Mouse (Mus musculus): Measurements from ENCODE around the gene Plpp3.

The Plpp3 gene

GRCm38 (mm10) chr4:105158651-105159530 lies 1.7 kb downstream of the Plpp3 start:
- DNase-seq (ENCODE audit: low spot score) = peak; percentile 57

DNA sequence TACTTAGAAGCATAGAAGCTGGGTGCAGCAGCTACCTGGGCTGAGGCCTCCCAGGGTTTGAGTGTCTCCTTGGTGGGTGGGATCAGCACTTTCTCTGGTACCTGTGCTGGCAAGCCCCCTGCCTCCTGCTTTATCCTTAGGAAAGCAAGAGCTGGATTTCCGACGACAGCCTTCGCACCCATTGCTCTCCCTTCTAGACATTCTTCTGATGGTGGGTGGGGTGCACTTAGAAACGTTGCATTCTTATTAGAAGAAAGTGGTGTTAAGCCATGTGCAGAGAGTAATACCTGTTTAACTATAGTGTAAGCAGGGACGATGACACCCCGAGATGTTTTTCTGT lies 2.4 kb downstream of the Plpp3 start:
- no peak for DNase-seq (ENCODE audit: low spot score)

DNA sequence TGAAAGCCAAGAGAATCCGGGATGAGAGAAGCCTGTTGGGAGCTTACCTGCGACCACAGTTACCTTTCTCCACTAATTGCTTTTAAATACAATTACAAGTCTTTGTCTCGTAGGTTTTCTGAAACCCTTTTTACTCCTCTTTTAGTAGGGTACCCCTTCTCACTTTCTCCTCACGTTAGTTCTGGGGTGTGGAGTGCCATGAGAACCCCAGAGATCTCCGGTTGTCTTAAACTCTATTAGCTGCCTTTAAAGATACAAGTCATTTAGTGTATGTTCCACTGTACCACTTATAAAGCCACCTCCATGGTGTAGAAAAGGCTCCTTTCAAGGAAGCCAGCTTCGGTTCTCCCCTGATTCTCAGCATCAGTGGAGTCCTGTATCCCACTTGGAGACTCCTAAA lies 3.3 kb downstream of the Plpp3 start:
- no peak for DNase-seq (ENCODE audit: low spot score)

DNA sequence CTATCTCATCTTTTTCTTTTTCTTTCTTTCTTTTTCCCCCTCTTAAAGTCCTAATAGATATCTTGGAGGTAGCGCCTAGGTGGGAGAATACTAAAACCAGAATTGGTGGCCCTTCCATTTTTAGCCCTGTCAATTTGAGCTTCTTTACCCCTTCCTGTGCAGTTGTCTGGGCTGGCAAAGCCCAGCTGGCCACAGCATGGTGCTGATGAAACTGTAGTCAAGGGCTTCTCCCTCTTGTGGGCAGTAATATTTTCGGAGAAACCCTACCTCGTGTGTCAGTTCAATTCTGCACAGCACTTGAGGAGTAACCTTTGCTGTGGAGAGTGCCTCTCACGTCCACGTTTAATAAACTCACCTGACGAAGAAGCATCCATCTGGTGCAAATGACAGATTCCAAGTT lies 4.9 kb downstream of the Plpp3 start:
- DNase-seq (ENCODE audit: low spot score) = no peak

GRCm38 (mm10) chr4:105162676-105163075 lies 5.5 kb downstream of the Plpp3 start:
- no peak for DNase-seq (ENCODE audit: low spot score)

- DNase-seq (ENCODE audit: low spot score) = no peak
Observed at GRCm38 (mm10) chr4:105163981-105164411, 6.8 kb downstream of the Plpp3 start.

DNA sequence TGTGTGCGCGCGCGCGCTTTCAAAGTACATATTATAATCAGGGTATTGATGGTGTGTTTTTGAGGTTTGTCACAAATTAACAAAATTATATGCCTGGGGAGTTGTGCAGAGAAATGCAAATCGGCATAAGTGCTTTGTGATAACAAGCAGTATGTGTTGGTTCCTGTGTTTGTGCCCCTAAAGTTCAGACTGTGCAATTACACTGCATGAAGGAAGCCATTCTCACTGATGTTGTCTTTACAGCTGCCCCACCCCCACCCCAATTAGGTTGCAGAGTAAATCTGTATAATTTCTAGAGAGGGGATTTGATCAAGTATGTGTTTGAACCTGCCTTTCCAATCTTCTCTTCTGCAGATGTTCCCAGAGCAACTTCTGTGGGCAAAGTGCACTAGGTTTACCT lies 7.8 kb downstream of the Plpp3 start:
- no peak for DNase-seq (ENCODE audit: low spot score)

DNA sequence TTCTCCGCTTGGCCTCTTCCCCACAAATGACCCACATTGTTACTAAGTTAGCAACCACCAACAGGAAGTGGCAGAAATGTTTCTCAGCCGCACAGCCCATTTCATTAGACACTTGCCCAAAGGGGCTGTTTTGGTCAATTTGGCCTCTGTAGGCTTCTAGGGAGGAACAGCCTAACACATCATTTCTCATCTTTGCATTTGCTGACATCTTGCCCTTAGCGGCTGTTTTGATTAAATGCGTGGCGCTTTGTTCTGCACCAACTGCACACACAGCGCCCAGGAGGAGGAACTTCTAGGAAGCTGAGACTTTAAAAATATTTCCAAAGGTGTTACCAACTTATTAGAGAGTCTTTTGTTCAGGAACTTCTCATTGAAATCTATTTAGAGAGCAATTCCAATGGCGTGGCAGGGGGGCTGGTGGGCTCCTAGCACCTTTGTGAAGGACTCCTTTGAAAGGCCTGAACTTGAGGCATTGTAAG lies 12.0 kb downstream of the Plpp3 start:
- no peak for DNase-seq (ENCODE audit: low spot score)

DNA sequence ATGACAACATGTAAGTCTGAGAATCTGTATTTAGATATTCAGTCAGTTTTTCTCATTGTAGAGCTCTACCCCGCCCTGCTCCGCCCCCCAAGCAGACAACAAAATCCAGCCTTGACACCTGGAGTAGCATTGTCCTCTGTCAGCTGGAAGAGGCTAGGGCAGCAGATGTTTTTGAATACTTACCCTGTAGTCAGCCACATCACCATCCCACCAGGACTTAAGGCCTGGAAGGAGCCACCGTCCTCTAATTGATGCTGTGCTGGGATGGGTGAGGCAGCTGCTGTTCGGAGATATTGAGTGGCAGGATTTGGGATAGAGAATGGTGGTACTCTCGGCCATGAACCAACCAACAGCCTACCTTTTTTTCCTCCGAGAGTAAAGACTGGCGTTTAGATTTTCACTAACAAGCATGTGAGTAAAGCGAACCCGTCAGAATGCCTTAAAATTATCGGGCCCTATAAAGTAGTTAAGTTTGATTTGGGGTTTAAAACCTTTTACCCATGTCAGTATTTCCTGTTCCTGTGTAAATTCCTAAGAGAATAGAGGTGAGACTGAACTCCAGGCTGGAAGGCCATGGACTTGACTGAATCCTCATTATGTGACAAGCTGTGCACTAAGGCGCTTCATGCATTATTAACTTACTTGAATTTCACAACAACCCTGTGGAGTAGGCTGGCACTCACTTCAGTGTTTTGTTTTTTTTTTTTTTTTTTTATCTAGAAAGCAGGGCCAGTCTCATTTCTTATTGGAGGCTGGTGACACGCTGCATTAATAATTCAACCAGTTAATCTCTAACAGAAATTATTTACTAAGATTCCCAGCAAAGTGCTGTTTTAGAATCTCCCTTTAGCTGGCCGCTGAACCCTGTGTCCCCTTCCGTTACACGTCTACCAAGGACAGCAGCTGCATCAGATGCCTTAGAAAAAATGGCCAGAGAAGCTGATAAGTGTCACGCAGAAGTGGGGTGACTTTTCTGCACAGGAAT lies 13.0 kb downstream of the Plpp3 start:
- DNase-seq (ENCODE audit: low spot score) = no peak

DNA sequence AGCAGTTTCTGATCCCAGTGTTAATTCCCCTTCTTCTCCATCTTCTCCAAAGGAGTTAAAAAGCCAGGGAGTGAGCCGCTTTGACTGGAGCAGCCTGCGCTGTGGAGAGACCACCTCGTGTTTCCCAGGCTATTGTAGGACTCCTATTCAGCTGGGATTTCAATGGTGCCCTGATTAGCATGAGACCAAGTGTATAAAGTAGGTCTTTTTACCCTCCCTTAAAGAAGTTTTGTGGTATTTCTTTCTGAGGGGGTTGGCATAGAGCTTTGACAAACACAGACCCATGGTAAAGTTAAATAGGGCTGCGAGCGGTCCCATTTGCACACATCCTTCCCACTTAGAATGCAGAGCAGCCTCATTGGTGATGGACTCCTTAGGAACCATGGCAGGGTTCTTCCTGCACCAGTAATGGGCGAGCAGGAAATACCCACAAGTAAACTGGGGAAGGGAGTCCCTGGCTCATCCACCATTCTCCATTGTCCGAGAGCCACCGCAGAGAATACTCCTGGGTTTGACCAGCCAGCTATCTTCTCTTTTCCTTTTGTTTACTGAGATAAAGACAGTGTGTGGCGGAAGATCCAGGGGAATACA lies 13.8 kb downstream of the Plpp3 start:
- DNase-seq (ENCODE audit: low spot score) = peak; percentile 60

DNA sequence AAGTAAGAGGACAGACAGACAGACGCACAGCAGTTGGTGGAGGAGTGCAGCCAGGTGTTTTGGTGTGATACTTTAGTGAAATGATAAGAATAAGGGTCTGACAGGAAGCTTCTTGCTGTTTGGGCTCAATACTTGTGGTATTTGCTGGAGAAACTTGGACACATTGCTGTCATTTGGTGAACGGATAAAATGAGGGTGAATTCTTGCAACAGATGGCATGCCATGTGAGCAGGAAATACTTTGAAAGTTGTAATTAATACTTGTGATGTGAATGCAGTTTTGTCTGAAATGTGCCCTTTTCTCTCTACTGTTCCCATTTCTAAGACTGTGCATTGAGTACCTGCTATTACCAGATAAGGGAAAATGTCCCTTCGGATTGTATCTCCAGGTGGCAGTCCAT lies 14.3 kb downstream of the Plpp3 start:
- DNase-seq (ENCODE audit: low spot score) = no peak

GRCm38 (mm10) chr4:105174778-105175177 lies 17.6 kb downstream of the Plpp3 start:
- DNase-seq (ENCODE audit: low spot score) = no peak

GRCm38 (mm10) chr4:105175255-105176035 lies 18.3 kb downstream of the Plpp3 start:
- no peak for DNase-seq (ENCODE audit: low spot score)

DNA sequence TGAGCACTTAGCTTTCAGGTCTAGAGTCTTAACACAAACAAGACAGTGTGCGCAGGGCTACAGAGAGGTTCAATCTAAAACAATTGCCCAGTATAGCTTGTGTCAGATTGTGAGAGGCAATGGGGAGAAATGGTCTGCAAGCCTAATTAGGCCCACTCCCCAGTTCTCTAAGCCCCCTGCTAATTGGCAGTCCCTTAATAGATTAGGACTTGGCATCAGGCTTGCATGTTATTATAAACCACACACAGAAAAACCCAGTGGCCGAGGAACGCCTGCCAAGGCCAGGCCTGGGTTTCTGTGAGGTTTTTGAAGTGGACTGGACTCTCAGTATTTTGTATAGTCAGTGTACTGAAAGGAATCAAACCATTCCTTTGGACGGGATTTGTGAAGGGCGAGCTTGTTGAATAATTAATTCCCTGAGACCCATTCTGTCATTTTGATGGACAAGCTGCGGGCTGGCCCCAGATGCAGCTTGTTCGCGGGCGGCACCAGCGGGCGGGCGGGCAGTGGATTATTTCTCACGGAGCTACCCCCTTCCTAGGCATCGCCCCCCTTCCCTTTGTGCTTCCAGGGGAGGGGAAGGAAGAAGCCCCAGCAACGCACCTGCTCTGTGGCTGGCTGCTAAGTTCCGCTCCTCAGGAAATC lies 24.0 kb downstream of the Plpp3 start:
- DNase-seq (ENCODE audit: low spot score) = no peak

DNA sequence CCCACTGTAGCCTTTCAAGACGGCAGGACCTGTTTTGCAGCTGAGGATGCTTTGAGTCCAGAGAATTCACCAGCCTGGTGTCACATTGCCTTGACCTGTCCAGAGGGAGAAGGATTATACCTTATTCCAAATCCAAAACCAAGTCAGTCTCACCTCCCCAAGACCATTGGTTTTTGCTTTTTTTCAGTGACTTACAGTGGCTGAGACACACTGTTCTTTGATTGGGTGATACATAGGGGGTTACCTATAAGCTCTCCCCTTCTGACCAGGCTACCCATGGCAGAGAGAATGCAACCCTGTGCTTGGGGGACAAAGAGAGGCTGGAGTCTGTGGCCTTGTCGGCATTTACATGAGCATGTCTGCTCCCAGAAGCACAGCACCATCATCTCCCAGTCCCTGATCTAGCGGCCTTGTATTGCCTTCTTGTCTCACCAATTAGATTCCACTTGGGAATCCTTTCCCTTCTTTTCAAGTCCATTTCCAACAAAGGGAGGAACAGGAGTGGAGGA lies 24.6 kb downstream of the Plpp3 start:
- no peak for DNase-seq (ENCODE audit: low spot score)

GRCm38 (mm10) chr4:105182249-105182648 lies 25.1 kb downstream of the Plpp3 start:
- DNase-seq (ENCODE audit: low spot score) = no peak

DNA sequence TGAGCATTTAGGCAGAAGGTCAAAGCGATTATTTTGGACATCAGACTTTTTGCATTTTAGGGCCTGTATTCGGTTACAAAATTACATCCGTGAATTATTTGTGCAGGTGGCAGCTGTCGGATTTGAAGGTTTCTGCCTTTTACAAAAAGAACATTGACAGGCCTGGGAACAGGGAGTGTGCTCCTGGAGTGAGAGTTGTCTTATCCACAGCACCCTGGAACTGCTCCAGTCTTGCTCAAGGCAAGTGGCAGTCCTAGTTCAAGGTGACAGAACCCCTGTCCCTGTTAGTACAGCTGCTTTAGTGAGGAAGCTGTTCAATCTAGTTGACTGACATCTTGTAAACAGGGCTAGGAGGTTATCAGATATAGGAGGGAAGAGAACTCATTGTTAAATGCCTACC lies 27.3 kb downstream of the Plpp3 start:
- no peak for DNase-seq (ENCODE audit: low spot score)

- no peak for DNase-seq (ENCODE audit: low spot score)
Observed at GRCm38 (mm10) chr4:105184924-105185323, 27.8 kb downstream of the Plpp3 start.

DNA sequence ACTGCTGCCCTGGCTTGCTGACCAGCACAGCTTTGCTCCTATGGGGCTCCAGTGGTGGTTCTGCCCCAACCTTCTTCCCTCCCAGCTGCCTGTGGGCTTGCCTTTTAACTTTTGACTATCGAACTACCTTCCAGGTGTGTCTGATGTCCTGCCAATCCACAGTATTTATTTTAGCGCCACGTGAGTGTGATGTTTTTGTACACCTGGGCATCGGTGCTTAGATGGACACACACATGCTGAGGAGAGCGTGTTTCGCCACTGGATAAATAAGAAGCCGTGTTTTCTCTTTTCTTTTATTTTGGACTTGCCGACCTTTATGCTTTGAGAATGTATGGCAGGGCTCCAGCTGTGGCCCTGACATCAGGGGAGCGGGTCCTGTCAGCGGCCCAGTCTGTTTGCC lies 29.5 kb downstream of the Plpp3 start:
- DNase-seq (ENCODE audit: low spot score) = no peak

GRCm38 (mm10) chr4:105187873-105188272 lies 30.7 kb downstream of the Plpp3 start:
- DNase-seq (ENCODE audit: low spot score) = no peak

- no peak for DNase-seq (ENCODE audit: low spot score)
Observed at GRCm38 (mm10) chr4:105188801-105189200, 31.7 kb downstream of the Plpp3 start.

All from embryo, embryonic 10 days (tissue).